Mouse (Mus musculus) heart, embryonic 11.5 days (tissue): ENCODE data around the gene Thra. TPM values are rescaled to one million over a fixed set of nuclear protein-coding genes. Genes with fewer than 3 reads are reported as not detected.
A peak's percentile ranks its signal among the peaks of the same experiment; 100 is the strongest.

Source experiments
- ATAC-seq: fragments of 200-750 bp; cut with Nextera tagmentation; replicated peaks from 2 replicates; pipeline ENCODE4 v1.8.0; 2017; ENCODE audit warnings: moderate library complexity; ENCODE audit not compliant: insufficient number of reproducible peaks, low FRiP score, low TSS enrichment
- H3K27ac ChIP-seq: fragments of 300-500 bp; sonication (generic); 2 replicates; pipeline ENCODE4 v1.5.1; 2014; ENCODE audit warnings: mild to moderate bottlenecking, low read depth, low read length
- H3K27me3 ChIP-seq: fragments of 300-500 bp; sonication (generic); 2 replicates; pipeline ENCODE4 v1.6.1; 2014; ENCODE audit warnings: mild to moderate bottlenecking, low read length, mixed read lengths; ENCODE audit not compliant: control insufficient read depth, insufficient read depth
- H3K36me3 ChIP-seq: fragments of 300-500 bp; sonication (generic); 2 replicates; pipeline ENCODE4 v1.6.1; 2014; ENCODE audit warnings: mild to moderate bottlenecking, low read length, moderate library complexity, mixed read lengths; ENCODE audit not compliant: control insufficient read depth, insufficient read depth
- H3K4me1 ChIP-seq: fragments of 300-500 bp; sonication (generic); 2 replicates; pipeline ENCODE4 v1.6.1; 2014; ENCODE audit warnings: low read length; ENCODE audit not compliant: control insufficient read depth, insufficient read depth
- H3K4me2 ChIP-seq: fragments of 300-500 bp; sonication (generic); 2 replicates; pipeline ENCODE4 v1.6.1; 2014; ENCODE audit warnings: mild to moderate bottlenecking, moderate library complexity
- H3K4me3 ChIP-seq: fragments of 300-500 bp; sonication (generic); 2 replicates; pipeline ENCODE4 v1.5.1; 2014; ENCODE audit warnings: low read depth, low read length
- H3K9ac ChIP-seq: fragments of 300-500 bp; sonication (generic); 2 replicates; pipeline ENCODE4 v1.6.1; 2014; ENCODE audit warnings: mild to moderate bottlenecking, low read depth, low read length, moderate library complexity
- H3K9me3 ChIP-seq: fragments of 300-500 bp; sonication (generic); replicated peaks from 2 replicates; pipeline ENCODE4 v1.6.1; 2016; ENCODE audit warnings: low read length; ENCODE audit not compliant: control insufficient read depth
- WGBS: fragments of 180-500 bp; shearing (Covaris S2); extraction: QIAGEN DNeasy Blood & Tissue Kit; methylation state at CpG from one replicate; pipeline ENCODE4 v1.1.7; 2014; ENCODE audit not compliant: insufficient replicate concordance; 5-methylcytosine and 5-hydroxymethylcytosine counted together
- polyA plus RNA-seq: library from polyadenylated mRNA; unstranded; fragments of >200 nt; fragmentation: Nextera tagmentation; extraction: Ambion mirVana; gene quantifications from 2 replicates; pipeline ENCODE4 v1.2.1, GENCODE M21; 2014

Thra gene
- polyA plus RNA-seq, 1 experiment from 2014 or later, result 35.7 TPM

DNA sequence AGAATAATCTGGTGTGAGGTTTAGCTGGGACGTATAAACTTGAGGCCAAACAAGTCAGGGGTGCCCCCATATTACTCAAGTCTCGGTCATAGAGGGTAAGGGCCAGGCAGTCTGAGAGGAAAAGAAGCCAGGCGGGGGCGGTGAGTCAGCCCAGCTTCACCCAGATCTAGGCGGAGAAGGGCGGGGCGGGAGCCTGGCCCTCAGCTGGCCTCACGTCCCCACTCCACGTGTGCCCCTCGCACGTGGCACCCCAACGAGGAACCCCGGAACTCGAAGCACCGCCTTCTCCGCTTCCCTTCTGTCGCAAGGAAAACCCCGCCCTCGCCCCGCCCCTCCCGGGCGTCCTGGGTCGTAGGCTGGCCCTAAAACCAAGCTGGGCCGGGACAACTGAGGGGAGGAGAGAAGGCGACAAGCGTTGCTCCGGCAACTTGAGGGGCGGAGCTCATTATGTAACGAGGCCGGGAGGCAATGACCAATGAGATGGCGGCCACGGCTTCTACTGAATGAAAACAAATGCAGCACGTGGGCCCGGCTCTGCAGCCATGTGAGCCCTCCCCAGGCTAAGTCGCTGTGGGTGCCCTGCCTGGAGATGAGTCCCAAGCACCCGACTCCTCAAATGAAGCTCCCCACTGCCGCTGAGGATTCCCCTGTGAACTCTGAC lies 33.3 kb downstream of the Thra start:
- Histone ChIP-seq H3K27me3 (no peaks in the 10 kb centered on the region), H3K9ac (peak overlapping the region; percentile 69; the same call in 1 of the 2 replicates), H3K4me1 (peaks cover 71% of the 10 kb centered on the region), H3K4me3 (peak overlapping the region; percentile 46), H3K36me3 (peaks cover 6% of the 10 kb centered on the region; the same call in 1 of the 2 replicates), H3K27ac (peak overlapping the region; percentile 87), H3K9me3 (no peaks in the 10 kb centered on the region), H3K4me2 (peak overlapping the region; percentile 78)
- WGBS, result under 1% methylated on average over 37 of the region's 37 CpGs
- ATAC-seq, result peak; percentile 79

DNA sequence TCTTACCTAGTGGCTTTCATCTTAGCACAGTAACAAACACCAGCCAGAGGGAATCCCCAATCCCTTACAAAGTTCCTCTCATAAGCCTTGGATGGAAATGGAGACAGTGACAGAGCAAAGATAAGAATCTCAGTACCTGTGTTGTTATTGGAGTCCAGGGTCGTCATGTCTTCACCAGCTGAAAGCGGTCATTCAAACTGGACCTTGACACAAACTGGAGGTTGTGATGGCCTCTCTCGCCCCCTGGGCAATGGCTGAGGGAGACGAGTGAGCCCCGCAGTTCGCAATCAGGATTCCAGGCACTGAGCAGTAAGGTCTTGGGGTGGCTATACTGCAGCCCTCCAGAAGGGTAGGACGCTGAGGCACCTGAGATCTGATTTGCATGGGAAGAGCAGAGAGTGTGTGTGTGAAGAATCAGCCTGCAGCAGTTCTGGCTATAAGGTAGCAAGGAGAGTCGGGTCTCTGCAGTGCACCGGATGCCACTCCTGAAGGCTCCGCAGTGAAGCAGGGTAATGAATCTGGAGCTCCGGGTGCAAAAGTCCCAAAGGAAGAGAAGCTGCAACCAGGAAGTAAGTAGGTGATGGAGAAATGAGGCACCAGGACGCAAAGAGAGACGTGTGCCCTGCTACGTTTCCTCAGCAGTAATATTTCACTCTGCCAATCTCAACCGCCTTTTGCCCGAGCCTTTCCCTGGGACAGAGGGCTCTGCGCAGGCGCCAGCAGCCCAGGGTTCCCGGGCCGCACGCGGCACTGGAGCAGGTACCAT lies 34.3 kb downstream of the Thra start, which contains the start of gene Nr1d1:
Gene Nr1d1, minus strand, starts transcription at position 752 of the 766 bp plus-strand sequence.
- H3K27me3 ChIP-seq, result no peaks in the 10 kb centered on the region
- peak within 1 kb of the TSS; percentile 46 for H3K4me3 ChIP-seq
- 1% methylated on average over 22 of the region's 22 CpGs for WGBS

DNA sequence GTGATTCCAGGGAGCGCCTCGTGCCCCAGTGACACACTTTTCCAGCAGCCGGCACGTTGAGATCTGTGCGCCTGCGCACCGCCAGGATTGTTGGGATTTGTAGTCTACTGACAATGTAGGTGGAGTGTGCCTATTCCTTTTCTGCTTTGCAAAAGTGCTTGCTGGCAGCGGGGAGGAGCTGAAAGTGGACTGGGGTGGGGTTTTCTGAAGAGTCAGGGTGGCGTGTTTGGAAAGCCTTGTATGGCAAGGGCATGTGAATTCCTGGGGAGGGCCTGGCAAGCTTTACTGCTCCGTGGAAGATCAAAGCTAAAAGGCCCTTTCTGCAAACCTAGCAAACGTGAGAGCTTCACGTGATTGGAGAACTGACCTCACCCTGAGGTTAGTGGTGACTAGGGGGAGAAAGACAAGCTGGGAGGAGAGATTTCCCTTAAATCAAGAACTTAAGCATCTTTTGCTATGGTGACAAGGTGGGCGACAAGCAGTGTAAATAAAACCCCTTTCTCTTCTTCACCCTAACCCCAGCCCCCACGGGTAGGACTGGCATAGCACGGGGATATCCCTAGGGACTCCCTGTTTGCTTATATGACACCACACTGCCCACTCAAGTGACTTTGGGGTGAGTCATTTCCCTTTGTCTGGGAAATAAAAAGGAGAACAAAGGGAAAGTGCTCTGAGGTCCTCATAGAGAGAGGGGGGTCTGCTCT lies 35.1 kb downstream of the Thra start:
- H3K4me3 ChIP-seq, result peak overlapping the region; percentile 46
- WGBS, result 2% methylated on average over 15 of the region's 15 CpGs
- H3K9me3 ChIP-seq, result no peaks in the 10 kb centered on the region
- peak overlapping the region; percentile 72 for H3K9ac ChIP-seq
- H3K27ac ChIP-seq, result peak overlapping the region; percentile 92
- peak; percentile 62 for ATAC-seq
- peaks cover 61% of the 10 kb centered on the region for H3K4me1 ChIP-seq
- H3K4me2 ChIP-seq, result peak overlapping the region; percentile 78
- no peaks in the 10 kb centered on the region for H3K27me3 ChIP-seq
- 0 out of 2 replicates have a peak, but pooled peaks cover 2% of the 10 kb centered on the region for H3K36me3 ChIP-seq

More for the DNA sequence above, 34.3 kb downstream of the Thra start, which contains the start of gene Nr1d1:
- peak within 1 kb of the TSS; percentile 72 for H3K9ac ChIP-seq
- ATAC-seq, result no peak
- peak within 1 kb of the TSS; percentile 92 for H3K27ac ChIP-seq
- peaks cover 6% of the 10 kb centered on the region; the same call in 1 of the 2 replicates for H3K36me3 ChIP-seq
- H3K9me3 ChIP-seq, result no peaks in the 10 kb centered on the region
- peak within 1 kb of the TSS; percentile 78 for H3K4me2 ChIP-seq
- peaks cover 61% of the 10 kb centered on the region for H3K4me1 ChIP-seq

DNA sequence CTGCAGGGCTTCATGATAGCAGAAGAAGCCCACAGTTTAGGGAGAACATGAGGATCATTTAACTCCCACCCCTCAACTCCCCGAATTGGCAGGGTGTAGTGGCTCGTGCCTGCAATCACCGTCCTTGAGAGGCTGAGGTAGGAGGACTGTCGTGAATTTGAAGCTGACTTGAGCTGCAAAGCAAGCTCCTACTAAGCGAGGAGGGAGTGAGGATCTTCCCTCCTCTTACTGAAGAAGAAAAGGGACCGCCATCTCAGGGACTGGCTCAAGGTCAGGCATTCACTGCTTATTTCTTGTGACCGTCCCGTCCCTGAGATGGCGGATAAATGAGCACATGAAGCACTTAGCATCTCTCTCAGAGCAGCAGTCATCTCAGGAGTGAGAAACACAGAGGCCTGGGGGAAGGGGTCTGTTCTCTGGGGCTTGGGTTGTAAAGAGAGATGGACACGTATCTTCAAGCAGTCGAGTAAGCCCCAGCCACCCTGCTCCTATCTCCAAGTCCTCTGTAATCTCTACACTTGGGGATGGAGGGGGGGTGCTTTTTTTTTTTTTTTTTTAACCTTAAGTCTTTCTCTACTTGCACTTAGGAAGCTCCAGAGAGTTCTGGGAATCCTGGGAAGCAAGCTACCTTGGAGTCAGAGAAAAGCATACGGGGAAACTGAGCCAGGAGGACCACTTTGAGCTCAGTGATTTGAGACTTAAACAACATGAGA lies 35.8 kb downstream of the Thra start:
- Histone ChIP-seq H3K4me2 (peak overlapping the region; percentile 78), H3K4me3 (peak overlapping the region; percentile 46), H3K9ac (peak overlapping the region; percentile 72), H3K36me3 (0 out of 2 replicates have a peak, but pooled peaks cover 1% of the 10 kb centered on the region), H3K9me3 (no peaks in the 10 kb centered on the region), H3K4me1 (peaks cover 58% of the 10 kb centered on the region), H3K27me3 (no peaks in the 10 kb centered on the region), H3K27ac (peak overlapping the region; percentile 92)
- WGBS, result 28% methylated on average over 12 of the region's 12 CpGs
- no peak for ATAC-seq

DNA sequence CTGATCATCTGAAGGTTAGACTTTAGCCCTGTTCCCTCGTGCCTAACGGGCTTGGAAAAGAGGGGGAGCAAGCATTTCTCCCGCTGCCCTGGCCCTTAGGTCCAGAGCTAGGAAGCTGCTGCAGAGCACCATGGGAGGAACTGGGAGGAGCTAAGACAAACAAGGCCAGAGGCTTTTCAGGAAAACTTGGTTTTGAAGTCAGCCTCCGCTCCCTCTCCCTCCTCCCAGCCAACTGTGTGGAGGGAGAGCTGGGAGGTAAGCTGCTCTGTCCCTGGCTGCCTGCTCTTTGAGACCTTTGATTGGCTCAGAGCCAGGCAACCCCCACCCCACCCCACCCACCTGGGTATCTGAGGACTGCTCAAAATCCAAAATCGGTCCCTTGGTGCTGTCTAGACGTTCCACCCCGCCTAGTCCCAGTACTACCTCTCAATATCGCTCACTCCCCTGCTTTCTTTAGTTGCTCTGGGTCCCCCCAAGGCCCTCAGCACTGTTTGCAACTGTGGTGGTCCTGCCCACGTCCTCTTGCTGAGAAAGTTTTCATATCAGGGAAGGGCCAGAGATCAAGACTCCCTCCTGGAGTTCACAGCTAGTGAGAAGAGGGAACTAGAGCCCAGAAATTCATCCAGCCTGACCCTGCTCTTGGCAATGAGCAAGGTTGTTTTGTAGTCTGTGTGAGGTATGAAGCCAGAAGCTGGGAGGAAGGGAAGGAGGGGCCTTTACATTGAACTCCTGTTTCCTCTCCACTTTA lies 36.6 kb downstream of the Thra start:
- no peaks in the 10 kb centered on the region for H3K36me3 ChIP-seq
- ATAC-seq, result no peak
- H3K4me3 ChIP-seq, result 0 out of 2 replicates have a peak overlapping the region, but pooled peaks have one; percentile 2
- H3K27ac ChIP-seq, result peak overlapping the region; percentile 92
- H3K4me2 ChIP-seq, result peak overlapping the region; percentile 78
- peak overlapping the region; percentile 72 for H3K9ac ChIP-seq
- peaks cover 57% of the 10 kb centered on the region for H3K4me1 ChIP-seq
- H3K27me3 ChIP-seq, result no peaks in the 10 kb centered on the region
- 17% methylated on average over 9 of the region's 9 CpGs for WGBS
- no peaks in the 10 kb centered on the region for H3K9me3 ChIP-seq

DNA sequence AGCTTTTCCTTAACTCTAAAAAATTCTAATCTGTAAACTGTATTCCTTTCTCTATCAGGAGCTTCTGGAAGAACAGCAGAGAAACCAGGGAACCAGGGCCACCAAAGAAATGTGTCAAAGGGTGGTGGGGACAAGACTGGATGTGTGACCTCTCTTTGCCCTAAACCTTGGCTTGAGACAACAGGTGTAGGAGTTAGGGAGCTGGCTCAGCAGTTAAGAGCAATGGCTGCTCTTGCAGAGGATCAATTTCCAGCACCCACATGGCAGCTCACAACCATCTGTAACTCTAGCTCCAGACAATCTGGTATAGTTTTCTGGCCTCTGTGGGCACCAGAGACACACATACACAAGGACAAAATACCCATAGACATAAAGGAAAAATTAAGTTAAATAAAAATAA lies 37.5 kb downstream of the Thra start:
- no peak overlapping the region for H3K4me3 ChIP-seq

DNA sequence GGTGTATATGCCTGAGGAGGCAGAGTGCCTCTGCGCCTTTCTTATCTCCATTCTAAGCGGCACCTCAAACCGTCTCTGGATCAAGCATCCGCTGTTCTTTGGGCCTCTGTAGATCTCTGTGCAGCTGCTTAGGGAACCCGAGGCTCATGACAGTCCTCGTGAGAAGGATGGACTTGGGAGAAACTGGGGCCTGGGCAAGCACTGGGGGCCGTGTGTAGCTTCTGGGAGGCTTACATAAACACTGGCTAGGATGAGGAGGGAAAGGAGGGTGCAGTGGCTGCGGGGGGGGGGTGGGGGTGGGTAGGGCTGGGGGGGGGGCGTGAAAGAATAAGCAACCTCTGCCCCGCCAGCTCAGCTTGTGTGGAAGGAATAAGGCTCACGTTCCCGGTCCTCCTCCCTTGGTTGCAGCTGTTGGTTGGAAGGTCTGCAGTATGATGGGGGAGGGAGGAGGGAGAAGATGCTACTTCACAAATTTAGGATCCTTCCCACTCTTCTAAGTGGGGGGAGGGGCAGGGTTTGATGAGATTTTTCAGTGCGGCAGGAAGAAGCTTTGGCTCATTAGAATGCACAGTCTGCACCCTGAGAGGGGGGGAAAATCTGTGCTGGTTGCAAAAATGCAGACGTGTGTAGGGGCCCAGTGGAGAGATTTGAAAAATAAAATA lies 41.5 kb downstream of the Thra start:
- Histone ChIP-seq H3K9me3 (no peaks in the 10 kb centered on the region), H3K27me3 (no peaks in the 10 kb centered on the region), H3K4me1 (peaks cover 62% of the 10 kb centered on the region), H3K27ac (peak overlapping the region; percentile 96), H3K36me3 (no peaks in the 10 kb centered on the region), H3K9ac (peak overlapping the region; percentile 67; the same call in 1 of the 2 replicates), H3K4me3 (no peak overlapping the region), H3K4me2 (peak overlapping the region; percentile 69)
- 15% methylated on average over 13 of the region's 14 CpGs for WGBS
- no peak for ATAC-seq

More for the DNA sequence above, 37.5 kb downstream of the Thra start:
- Histone ChIP-seq H3K27me3 (no peaks in the 10 kb centered on the region), H3K4me1 (peaks cover 57% of the 10 kb centered on the region), H3K27ac (peak overlapping the region; percentile 92), H3K9ac (no peak overlapping the region), H3K36me3 (no peaks in the 10 kb centered on the region), H3K4me2 (no peak overlapping the region), H3K9me3 (no peaks in the 10 kb centered on the region)
- ATAC-seq, result no peak
